Mouse (Mus musculus) embryonic fibroblast, embryonic 13.5 days (primary cell): Measurements from ENCODE around the gene Fam104a.

Experiments used
- CTCF ChIP-seq: IDR thresholded peaks from 2 replicates; pipeline ENCODE4 v1.5.1; 2011; ENCODE audit warnings: mild to moderate bottlenecking, control low read depth, low read length, moderate library complexity, borderline replicate concordance; ENCODE audit not compliant: insufficient read depth
- POLR2A ChIP-seq: IDR thresholded peaks from 2 replicates; pipeline ENCODE4 v1.6.1; 2011; ENCODE audit warnings: low read depth, mild to moderate bottlenecking, control low read depth, low read length, moderate library complexity

GRCm38 (mm10) chr11:113658763-113659162 lies 25.2 kb downstream of the Fam104a start:
- no peak for TF ChIP-seq CTCF
- TF ChIP-seq POLR2A = no peak
